Mouse (Mus musculus): ENCODE measurements around the gene Foxa2.

DNA sequence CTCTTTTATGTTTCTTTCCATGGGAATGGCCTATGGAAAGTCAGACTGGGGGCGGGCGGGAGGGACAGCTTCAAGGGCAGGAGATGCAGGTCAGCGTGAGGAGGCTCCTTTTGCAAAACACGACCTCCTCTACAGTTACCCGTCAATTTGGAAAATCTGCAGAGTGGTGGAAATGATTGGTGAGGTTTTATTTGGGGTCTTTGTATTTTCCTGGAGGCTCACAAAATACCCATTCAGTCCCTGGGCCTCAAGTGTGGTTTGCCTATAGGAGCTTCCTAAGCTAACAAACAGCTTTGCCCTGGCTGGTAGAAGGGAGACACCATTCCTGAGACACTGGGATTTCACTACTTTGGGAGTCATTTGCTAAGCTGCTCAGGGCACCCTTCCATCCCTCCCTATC, 5.4 kb downstream of the Foxa2 start:
- TF ChIP-seq POLR2A (IDR thresholded peaks at IDR 0.05; ENCODE audit: control insufficient read depth, extremely low read depth, insufficient read depth, low read length, poor library complexity) (no peak), CTCF (IDR thresholded peaks at IDR 0.05; ENCODE audit: borderline replicate concordance, control insufficient read depth, extremely low read depth, insufficient read depth, low read length, poor library complexity) (no peak)

All from thymus, adult 2 months (tissue).